Mouse (Mus musculus): ENCODE data around the gene Dazap2. TPM values are rescaled to one million over a fixed set of nuclear protein-coding genes. Genes with fewer than 3 reads are reported as not detected.
A peak's percentile ranks its signal among the peaks of the same experiment; 100 is the strongest.

Dazap2 gene
- total RNA-seq, 2 experiments from 2014 or later: 145 to 156 TPM

DNA sequence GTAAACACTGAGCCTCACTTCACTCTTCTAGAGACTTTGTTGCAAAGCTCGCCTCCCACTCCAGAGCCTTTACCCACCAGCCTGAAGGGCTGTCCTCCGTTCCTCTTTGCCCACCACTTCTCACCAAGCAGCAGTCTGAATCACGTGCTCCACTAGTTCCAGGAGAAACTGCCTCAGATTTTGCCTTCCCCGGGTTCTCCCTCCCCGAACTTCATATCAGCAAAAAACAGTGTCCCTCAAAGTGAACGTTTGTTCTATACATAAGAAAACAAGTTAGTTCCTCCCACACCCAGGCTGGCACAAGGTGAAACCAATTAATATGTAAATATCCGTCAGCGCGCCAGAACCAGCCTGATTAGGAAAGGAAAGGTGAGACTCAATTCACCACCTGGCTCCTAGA is 20.1 kb downstream of the Dazap2 start:
- DNase-seq (ENCODE audit: low spot score): no peak
- intact Hi-C loops (cut with DNase I): loop anchor here (5.0 kb wide), 1 partner anchor 47 kb away; no protein-coding TSS in a partner anchor

DNA sequence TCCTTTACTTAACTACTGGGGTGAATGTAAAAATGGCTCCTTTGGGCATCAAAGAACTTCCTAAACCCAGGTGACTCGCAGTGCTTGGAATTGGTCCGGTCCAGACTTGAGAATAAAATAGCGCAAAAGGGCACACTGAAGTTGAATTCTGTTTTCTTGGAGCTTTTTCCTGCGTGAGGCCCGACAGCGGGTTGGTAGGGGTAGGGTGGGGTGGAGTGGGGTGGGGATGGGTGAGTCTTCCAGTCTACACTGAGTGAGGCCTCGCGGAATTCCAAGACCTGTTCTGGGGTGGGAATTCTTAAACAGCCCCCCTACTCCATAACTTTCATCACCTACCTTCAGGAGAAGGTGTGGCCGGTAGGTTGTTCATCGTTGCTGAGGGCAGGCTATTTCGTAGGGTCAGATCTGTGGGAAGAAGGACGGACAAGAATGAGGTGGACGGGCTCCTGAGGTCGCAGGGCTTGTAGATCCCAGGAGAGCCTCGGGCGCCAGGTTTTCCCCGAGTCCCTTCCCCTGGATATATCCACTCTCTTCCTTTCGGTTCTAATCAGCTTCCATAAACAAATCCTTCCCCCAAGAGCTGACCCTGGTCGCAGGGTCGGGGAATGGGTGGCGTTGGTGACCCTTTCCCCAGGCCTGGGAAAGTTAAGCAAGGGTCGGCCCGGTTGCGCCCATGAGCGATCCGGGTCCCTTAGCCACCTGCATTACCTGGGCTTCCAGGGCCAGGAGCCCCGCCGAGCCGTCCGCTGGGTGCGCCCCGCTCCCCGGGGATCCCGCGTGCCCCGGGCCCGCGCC is 20.9 kb downstream of the Dazap2 start:
- intact Hi-C loops (cut with DNase I): loop anchor here (5.0 kb wide), 1 partner anchor 46 kb away; no protein-coding TSS in a partner anchor
- no peak for DNase-seq (ENCODE audit: low spot score)

- peak; percentile 59 for DNase-seq (ENCODE audit: low spot score)
- intact Hi-C loops (cut with DNase I): loop anchor here (5.0 kb wide), 1 partner anchor 45 kb away; no protein-coding TSS in a partner anchor
Measured at GRCm38 (mm10) chr15:100636700-100637501, 21.8 kb downstream of the Dazap2 start, which contains the start of gene Smagp. Gene Smagp, minus strand, starts transcription at chr15:100636940.

DNA sequence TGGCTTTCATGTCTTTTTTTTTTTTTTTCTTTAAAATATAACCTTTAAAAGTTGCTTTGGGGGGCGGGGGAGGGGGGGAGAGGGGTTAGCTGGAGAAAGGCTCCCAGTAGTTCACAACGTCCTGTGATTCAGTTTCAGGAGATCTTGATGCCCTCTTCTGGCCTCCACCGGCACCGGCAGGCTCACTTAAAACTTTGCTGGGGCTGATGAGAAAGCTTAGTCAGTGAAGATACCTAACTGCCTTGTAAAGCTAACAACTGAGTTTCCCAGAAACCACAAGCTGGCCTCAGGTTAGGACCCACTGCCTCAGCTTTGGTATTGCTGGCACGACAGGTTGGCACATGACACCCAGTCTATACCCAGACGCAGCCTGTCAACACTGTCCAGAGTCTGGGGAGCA is 22.5 kb downstream of the Dazap2 start:
- DNase-seq (ENCODE audit: low spot score): no peak
- intact Hi-C loops (cut with DNase I): loop anchor here (5.0 kb wide), 1 partner anchor 45 kb away; no protein-coding TSS in a partner anchor

DNA sequence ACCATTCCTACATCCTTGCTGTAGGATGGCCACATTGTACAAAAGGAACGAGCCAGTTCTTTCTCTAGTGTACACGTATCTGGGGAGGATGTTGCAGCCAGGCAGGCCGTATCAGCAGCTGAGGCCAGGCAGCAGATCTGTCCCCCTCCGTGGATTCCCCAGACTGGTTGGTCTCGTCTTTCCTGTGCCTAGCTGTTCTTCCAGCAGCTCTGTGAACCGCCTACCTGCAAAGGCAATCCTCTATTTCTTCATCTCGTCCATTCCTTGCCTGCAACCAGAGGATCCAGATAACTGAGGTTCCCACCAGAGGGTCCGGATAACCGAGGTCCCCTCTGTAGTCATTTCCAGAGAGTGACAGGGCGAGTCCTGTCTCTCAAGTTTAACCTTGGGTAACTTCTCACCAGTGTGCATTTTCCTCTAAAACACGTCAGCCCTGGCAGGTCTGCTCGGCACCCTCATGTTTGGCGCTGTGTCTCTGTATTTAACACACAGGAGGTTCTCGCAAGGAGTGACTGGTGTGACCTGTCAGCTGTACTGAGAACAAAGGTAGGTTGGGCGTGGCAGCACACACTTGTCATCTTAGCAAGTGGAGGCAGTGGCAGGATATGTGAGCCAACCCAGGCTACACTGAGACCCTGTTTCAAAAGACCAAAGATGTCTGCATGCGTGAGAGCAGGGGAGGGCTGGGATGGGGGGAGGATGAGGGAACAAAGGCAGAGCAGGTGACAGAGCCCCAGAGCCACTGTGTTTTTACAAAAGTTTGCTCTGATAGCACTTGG is 25.0 kb downstream of the Dazap2 start:
- no peak for DNase-seq (ENCODE audit: low spot score)
- intact Hi-C loops (cut with DNase I): loop anchor here (5.0 kb wide), 1 partner anchor 42 kb away; no protein-coding TSS in a partner anchor

DNA sequence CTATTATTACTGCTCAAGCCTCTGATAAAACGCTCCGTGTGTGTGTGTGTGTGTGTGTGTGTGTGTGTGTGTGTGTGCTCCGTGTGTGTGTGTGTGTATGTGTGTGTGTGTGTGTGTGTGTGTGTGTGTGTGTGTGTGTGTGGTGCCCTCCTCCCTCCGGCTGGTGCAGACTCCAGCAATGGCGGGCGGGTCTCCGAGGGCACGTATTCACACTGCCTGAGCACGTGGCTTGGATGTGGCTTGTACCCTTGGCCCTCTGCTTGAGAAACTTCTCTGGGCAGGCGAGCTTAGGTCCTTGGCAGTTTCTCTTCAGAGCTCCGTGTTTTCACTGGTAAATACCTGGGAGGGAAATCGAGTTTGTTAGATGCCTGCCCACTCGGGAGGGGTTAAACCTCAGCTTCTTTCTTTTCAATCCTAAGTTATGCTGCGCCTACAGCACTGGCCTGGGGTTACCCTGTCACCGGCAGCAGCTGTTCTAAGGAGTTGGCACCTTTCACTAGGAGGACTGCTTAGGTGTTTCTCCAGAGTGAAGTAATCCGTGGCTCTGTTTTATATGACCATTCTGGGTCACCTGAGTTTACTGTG is 26.2 kb downstream of the Dazap2 start:
- intact Hi-C loops (cut with DNase I): no loop called here
- no peak for DNase-seq (ENCODE audit: low spot score)

GRCm38 (mm10) chr15:100642451-100642850 is 27.3 kb downstream of the Dazap2 start:
- no peak for DNase-seq (ENCODE audit: low spot score)
- intact Hi-C loops (cut with DNase I): no loop called here

DNA sequence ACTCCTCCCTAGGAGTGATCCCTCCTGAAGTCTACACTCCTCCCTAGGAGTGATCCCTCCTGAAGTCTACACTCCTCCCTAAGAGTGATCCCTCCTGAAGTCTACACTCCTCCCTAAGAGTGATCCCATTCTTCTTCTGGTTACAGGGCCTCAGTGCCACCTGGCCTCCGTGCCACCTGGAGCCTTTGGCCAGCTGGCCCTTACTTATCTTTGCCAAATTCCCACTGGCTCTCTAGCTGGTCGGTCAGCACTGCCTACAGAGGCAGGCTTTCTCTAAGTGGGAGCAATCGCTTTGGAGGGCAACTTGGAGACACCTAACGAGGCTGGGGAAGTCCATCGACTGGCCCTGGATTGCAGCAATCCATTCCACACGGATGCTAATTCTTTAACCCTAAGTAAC is 31.0 kb downstream of the Dazap2 start:
- intact Hi-C loops (cut with DNase I): no loop called here
- no peak for DNase-seq (ENCODE audit: low spot score)

DNA sequence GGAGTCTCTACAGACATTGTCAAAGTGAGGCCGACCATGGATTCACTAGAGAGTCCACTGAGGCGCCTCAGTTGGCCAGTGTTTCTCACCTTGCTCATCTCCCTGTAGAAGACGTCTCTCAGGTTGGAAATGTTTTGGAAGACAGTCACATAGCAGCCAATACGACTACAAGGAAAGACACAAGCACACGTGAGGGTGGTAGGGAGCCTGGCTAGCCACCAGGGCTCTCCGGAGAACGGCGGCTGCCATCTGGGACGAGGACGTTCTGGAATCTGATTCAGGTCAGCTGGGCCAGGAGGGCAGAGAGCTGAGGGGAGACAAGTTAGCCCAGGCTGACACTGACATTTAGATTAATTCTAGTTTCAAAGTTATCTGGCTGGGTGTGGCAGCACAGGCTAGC is 35.0 kb downstream of the Dazap2 start:
- no peak for DNase-seq (ENCODE audit: low spot score)
- intact Hi-C loops (cut with DNase I): no loop called here

- intact Hi-C loops (cut with DNase I): no loop called here
- DNase-seq (ENCODE audit: low spot score): no peak
Measured at GRCm38 (mm10) chr15:100651610-100652009, 36.5 kb downstream of the Dazap2 start.

DNA sequence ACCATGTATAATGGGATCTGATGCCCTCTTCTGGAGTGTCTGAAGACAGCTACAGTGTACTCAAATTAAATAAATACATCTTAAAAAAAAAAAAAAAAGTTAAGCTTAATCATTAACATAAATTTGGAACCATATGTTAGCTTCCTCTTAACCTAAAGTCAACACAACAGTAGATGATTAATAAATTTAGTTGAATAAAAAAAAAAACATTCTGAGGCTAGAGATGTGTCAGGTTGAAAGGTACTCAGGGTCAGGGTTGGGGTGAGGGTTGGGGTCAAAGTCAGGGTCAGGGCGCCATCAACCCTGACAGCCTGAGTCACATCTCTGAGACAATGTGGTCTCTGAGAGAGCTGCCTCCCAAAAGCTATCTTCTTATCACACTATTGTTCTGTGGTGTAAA is 39.1 kb downstream of the Dazap2 start:
- DNase-seq (ENCODE audit: low spot score): no peak
- intact Hi-C loops (cut with DNase I): no loop called here

DNA sequence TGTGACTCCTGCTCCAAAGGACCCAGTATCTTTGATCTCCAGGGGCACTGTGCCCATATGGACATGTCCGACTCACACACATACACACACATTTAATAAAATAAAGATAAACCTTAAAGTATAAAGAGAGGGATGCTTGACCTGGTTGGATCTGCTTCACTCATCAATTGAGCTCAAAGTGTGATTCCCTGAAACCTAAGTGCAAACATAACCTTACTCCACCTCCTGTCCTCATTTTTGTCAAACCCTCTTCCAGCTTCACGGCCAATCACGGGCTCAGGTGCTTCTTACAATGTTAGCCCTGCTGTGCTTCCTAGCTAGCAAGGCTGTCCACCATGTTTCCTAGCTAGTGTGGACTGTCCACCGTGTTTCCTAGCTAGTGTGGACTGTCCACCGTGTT is 40.1 kb downstream of the Dazap2 start:
- intact Hi-C loops (cut with DNase I): no loop called here
- DNase-seq (ENCODE audit: low spot score): no peak

DNA sequence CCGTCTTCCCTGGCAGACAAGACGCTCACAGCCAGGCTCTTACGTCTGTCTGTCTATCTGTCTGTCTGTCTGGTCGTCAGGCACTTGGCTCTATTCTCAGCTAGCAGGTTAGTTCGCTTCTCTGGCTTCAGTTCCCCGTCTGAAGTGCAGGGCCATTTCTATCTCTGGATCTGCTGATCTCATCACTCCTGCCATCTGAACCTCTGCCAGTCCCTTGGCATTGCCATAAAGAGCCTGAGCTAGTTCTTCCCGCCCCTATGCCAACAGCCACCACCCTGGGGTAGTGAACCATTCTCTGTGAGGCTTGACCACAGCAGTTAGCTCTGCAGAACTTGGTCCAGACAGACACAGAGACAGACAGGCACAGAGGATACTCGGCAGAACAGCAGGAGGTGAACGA is 45.2 kb downstream of the Dazap2 start:
- intact Hi-C loops (cut with DNase I): no loop called here
- no peak for DNase-seq (ENCODE audit: low spot score)

DNA sequence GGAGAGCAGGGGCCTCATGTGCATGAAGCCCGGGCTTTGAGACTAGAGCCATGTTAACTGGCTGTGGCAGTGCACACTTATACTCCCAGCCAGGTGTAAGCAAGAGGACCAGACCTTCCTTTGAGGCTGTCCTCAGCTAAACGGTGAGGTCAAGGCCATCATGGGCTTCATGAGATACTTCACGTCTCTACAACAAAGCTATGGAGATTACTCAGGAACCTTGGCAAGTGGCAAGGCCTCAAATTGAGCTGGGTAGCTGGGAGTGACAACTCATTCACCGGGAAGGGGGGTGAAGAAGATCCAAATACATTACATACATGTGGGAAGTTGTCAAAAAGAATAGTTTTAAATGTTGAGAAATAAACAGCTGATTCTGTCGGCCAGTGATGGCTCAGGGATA is 45.7 kb downstream of the Dazap2 start:
- DNase-seq (ENCODE audit: low spot score): no peak
- intact Hi-C loops (cut with DNase I): no loop called here

- intact Hi-C loops (cut with DNase I): no loop called here
Measured at GRCm38 (mm10) chr15:100664813-100665274, 49.7 kb downstream of the Dazap2 start.

DNA sequence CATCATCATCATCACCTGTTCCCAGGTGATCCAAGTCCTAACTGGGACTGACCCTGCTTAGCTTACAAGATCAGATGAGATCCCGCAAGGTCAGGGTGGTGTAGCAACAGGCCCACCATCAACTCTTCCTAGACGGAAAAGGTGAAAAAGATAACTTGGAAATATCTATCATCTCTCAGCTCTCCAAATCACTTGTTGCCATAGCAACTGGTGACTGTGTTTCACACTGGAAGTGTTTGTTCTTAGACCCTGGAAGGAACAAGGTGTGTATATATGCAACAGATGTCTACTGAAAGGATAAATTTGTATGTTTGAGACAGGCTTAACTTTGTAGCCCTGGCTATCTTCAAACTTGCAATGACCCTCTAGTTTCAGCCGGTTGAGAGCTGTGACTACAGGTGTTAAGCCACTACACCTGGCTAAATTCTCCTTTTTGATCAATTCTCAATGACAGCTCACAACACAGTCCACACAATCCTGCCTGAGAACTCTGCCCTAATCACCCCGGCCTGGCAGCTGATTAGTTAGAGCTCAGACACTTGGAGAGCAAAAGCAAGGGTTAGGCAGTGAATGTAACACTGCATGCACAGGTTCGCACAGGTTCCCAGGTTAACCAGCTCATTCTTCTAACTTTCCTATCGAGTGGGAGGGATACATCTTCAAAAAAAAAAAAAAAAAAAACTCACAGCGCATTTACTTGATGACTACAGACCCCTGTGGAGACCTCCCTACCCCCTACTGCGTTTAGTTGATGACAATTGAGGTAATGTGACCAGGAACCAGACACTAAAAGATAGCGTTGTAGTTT is 50.5 kb downstream of the Dazap2 start:
- intact Hi-C loops (cut with DNase I): no loop called here
- no peak for DNase-seq (ENCODE audit: low spot score)

More at GRCm38 (mm10) chr15:100664813-100665274, 49.7 kb downstream of the Dazap2 start:
- no peak for DNase-seq (ENCODE audit: low spot score)

GRCm38 (mm10) chr15:100666219-100666696 is 51.1 kb downstream of the Dazap2 start:
- no peak for DNase-seq (ENCODE audit: low spot score)
- intact Hi-C loops (cut with DNase I): no loop called here

- intact Hi-C loops (cut with DNase I): no loop called here
- DNase-seq (ENCODE audit: low spot score): no peak
Measured at GRCm38 (mm10) chr15:100666851-100667250, 51.7 kb downstream of the Dazap2 start.

DNA sequence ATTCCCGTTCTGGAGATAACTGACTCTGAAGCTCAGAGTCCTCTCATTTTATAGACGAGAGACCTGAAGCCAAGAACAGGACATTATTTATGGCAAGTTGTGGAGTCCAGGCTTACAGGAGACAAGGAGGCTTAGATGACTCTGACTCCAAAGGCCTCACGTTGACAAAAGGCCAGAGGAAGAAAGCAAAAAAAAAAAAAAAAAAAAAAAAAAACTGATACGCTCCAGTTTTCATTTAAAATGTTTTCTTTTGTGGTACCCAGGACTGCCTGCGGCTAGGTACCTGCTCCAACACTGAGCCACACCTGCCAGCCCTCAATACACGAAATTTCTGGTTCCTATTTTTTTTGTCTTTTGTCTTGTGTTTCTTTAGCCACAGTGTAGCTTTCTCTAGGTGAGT is 52.3 kb downstream of the Dazap2 start:
- DNase-seq (ENCODE audit: low spot score): no peak
- intact Hi-C loops (cut with DNase I): no loop called here

All from heart, postnatal 25 days (tissue).